Mouse (Mus musculus) cerebellum, adult 2 months (tissue): Measurements from ENCODE around the gene Syce3.

Experiments used
- CTCF ChIP-seq: fragments of 200-500 bp; IDR thresholded peaks from 2 replicates; pipeline ENCODE4 v1.5.1; 2011; ENCODE audit warnings: low read depth, mild to moderate bottlenecking, control low read depth, low read length, moderate library complexity, borderline replicate concordance; ENCODE audit not compliant: insufficient read depth
- POLR2A ChIP-seq: fragments of 200-500 bp; IDR thresholded peaks from 2 replicates; pipeline ENCODE4 v1.6.1; 2011; ENCODE audit warnings: low read length, control low read depth, borderline replicate concordance; ENCODE audit not compliant: insufficient read depth

GRCm38 (mm10) chr15:89402471-89402870 lies 7.8 kb downstream of the Syce3 start:
- TF ChIP-seq POLR2A = no peak
- TF ChIP-seq CTCF = no peak
